Mouse (Mus musculus): ENCODE measurements around the gene Tax1bp3. TPM values are rescaled to one million over a fixed set of nuclear protein-coding genes. Genes with fewer than 3 reads are reported as not detected.

Gene Tax1bp3
- total RNA-seq (2021), result 1 to 10 TPM; 6.9 to 9.3 TPM

- DNase-seq (ENCODE audit: low spot score in 2 of 2), result peak; percentile 94 to 95
- intact Hi-C loops (cut with DNase I), result loop anchor here (1.0 kb wide), 2 partner anchors 22 to 1194 kb away; partner anchors contain the start of genes Ctns and Shpk
These were observed at the start of gene Tax1bp3, which contains the start of gene Emc6 for GRCm38 (mm10) chr11:73176608-73177508. Tax1bp3 (plus strand) TSS chr11:73177083. Emc6 (minus strand) TSS chr11:73177037.

DNA sequence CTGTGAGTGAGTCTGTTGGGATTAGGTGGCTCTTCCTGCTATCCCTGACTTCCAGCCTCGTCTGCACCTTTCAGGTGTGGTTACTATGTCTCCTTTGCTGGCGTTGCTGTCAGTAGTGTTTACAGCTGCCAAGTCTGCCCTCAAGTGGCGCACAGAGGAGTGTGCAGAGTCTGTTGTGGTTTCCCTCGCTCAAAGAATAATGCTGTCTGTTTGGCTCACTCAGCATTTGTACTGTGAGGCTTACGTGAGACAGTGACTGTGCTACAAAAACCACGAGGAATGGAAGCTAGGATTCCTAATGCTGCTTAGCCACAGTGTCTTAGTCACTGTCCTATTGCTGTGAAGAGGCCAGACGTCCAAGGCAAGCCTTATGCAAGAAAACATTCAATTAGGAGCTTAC lies 45.9 kb upstream of the Tax1bp3 start:
- DNase-seq (ENCODE audit: low spot score in 2 of 2), result peak in 1 of 2 experiments; percentile 23
- intact Hi-C loops (cut with DNase I), result no loop called here

GRCm38 (mm10) chr11:73132999-73133398 lies 43.9 kb upstream of the Tax1bp3 start:
- DNase-seq (ENCODE audit: low spot score in 2 of 2), result no peak
- intact Hi-C loops (cut with DNase I), result no loop called here

- no peak for DNase-seq (ENCODE audit: low spot score in 2 of 2)
- intact Hi-C loops (cut with DNase I), result no loop called here
These were observed 42.7 kb upstream of the Tax1bp3 start for GRCm38 (mm10) chr11:73134222-73134621.

DNA sequence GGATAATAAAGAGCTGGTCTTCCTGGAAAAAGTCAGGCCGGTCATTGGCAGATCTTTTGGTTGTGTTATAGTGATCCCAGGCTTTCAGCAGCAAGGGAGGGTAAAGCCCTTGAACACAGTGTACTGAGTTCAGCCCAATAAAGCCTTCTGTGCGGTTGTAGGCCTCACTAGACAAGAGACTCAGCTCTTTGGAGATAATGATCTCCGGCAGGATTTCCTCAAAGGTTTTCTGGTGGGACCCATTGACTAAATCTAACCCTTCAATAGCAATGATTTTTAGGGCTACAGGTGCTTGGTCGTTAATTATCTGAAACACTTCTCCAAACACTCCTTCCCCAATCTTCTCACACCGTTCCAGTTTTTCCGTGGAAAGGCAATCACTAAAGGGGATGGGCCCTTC lies 40.3 kb upstream of the Tax1bp3 start:
- intact Hi-C loops (cut with DNase I), result no loop called here

GRCm38 (mm10) chr11:73137116-73137515 lies 39.8 kb upstream of the Tax1bp3 start:
- DNase-seq (ENCODE audit: low spot score in 2 of 2), result no peak
- intact Hi-C loops (cut with DNase I), result no loop called here

More for the DNA sequence above, 40.3 kb upstream of the Tax1bp3 start:
- no peak for DNase-seq (ENCODE audit: low spot score in 2 of 2)

DNA sequence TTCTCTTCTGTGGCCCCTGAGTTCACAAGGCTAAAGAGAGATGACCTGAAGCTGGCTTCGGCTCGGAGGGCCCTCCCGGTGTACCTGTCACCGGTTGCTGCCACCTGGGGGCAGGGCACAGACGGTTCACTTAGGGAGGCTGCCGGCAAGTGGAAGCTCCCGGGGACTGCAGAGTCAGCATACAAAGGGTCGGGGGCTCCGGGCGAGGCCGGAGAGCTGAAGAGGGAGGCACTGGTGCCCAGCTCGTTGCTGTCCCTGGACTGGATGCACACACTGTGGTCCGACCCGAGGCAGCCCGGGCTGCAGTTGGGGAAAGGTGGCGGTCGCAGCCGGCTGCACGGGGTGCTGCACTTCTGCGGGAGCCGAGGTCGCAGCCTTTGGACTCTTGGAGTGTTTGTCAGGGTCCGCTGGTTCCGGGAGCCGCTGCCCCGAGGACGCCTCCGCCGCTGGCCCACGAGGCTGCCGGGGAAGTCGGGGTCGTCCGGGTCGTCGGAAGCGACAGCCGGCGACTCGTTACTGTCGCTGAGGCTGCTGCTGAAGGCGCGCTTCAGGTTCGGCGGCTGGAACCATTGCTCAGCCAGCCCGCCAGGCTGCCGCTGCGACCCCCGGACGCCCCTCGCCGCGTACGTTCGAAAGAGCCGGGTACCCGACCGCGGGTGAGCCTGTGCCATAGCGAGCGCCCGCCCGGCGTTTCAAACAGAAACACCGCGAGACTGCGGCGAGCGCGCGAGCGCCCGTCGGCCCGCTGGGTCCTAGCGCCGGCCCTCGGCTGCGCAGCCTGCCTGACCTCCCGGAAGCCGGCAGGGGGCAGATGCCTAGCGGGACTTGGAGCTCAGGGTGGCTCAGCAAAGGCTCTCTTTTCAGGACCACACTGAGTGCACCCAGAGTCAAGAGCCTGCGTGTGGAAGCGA lies 39.0 kb upstream of the Tax1bp3 start, which contains the start of gene Haspin:
Haspin (minus strand) TSS at position 704 of the 911 bp plus-strand sequence.
- DNase-seq (ENCODE audit: low spot score in 2 of 2), result peak; percentile 85 to 88
- intact Hi-C loops (cut with DNase I), result loop anchor here (2.0 kb wide), 1 partner anchor 1235 kb away; no protein-coding TSS in a partner anchor

DNA sequence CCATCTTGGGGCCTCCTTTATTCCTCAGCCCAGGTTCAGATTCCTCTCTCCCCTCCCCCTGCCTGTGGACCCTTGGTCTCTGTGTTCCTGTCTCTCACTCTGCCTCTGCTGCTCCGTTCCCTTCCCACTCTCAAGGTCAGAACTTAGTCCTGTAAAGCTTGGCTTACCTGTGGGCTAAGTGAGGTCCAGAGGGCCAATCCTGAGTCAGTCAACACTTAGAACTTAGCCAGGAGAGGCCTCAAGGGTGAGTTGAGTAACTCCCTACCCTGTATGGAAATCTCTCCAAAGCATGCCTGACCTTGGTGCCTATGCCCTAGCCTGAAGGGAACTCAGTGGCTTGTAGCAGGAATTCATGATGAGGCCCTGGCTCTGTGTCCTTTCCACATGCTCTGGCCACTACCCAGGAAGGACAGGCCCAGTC lies 32.6 kb upstream of the Tax1bp3 start:
- intact Hi-C loops (cut with DNase I), result no loop called here
- no peak for DNase-seq (ENCODE audit: low spot score in 2 of 2)

DNA sequence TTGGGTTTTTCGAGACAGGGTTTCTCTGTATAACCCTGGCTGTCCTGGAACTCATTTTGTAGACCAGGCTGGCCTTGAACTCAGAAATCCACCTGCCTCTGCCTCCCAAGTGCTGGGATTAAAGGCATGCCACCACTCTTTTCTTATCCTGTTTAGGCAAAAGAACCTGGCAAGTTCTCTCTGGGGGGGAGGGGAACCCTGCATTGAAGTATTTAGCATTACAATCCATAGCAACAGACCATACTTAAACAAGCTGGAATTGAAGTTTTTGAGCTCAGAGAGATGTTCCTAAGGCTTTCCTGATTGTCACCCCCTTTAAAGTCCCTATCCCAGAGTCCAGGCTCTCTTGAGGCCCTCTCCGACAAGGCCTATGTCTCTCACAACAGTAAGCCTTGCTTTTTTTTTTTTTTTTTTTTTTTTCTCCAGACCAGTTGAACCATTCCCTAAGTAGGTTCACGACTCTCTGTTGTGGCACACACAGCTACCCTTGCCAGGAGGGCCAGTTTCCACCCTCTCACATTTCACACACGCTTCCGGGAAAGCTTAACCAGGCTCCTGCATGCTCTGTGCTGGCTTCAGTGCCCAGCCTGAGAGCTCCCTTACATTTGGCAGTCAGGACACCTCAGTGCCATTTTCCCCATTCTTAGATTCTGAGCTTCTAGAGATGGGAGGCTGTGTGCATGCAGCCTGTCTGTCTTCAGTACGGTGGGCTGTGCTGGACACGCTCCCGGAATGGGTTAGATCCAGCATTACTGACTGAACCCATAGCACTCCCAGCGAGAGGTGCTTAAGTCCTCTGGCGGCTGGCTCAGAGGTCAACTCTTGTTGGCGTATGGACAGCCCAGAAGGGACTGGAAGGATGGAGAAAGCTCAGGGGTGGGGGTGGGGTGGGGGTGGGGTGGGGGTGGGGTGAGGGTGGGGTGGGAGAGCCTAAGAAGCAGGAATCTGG lies 30.6 kb upstream of the Tax1bp3 start:
- intact Hi-C loops (cut with DNase I), result no loop called here
- no peak for DNase-seq (ENCODE audit: low spot score in 2 of 2)

DNA sequence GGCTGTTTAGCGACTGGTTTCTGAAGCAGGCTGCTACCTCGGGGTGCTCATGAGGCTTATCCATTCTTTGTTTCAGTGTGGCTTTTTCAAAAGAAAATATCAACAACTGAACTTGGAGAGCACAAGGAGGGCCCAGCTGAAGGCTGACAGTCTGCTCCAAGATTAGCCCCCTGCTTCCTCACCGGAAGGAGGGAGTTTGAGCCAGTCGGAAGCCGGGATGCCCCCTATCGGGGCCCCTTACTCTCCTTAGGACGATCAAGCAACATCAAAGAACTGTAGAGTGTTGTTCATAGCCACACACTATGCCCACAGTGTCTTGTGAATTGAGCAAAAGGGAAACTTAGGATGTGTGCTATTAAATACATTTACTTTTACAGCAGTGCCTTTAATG lies 29.9 kb upstream of the Tax1bp3 start:
- no peak for DNase-seq (ENCODE audit: low spot score in 2 of 2)
- intact Hi-C loops (cut with DNase I), result no loop called here

DNA sequence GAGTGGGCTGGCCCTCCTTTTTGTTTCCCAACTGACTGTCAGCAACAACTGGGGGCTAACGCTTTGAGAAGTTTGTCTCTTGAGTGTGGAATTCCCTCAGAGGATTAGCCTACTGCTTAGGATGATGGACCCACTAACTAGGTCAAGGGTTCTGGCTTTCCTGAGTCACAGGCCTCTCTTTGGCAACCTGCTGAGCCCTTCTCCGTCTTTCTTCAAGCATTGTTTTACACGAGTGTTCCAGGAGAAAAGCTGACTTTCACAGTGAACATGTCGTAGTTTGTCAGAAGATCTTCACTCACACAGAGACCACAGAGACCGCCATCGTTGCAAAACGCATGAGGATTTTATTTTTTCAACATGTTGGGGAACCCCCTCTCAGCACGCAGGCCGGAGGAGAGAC lies 28.7 kb upstream of the Tax1bp3 start:
- intact Hi-C loops (cut with DNase I), result no loop called here
- no peak for DNase-seq (ENCODE audit: low spot score in 2 of 2)

DNA sequence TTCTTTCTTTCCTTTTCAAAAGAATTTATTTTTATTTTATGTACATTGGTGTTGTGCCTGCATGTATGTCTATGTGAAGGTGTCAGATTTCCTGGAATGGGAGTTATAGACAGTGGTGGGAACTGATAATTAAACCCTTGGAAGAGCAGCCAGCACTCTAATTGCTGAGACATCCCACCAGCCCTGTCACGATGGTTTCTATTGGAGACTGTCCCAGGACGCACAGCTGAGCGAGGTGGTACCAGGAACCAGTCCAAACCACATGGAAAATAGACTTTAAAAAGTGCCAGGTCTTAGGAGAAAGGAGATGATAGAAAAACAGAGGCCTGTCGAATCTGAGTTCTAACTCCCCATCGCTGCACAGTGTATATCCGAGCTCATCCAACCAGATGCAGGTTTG lies 21.8 kb upstream of the Tax1bp3 start:
- DNase-seq (ENCODE audit: low spot score in 2 of 2), result no peak
- intact Hi-C loops (cut with DNase I), result no loop called here

- intact Hi-C loops (cut with DNase I), result no loop called here
- DNase-seq (ENCODE audit: low spot score in 2 of 2), result peak; percentile 15 to 18
These were observed 16.7 kb upstream of the Tax1bp3 start, which contains the start of gene P2rx5 for GRCm38 (mm10) chr11:73159957-73160810. P2rx5 (plus strand) TSS chr11:73160421.

DNA sequence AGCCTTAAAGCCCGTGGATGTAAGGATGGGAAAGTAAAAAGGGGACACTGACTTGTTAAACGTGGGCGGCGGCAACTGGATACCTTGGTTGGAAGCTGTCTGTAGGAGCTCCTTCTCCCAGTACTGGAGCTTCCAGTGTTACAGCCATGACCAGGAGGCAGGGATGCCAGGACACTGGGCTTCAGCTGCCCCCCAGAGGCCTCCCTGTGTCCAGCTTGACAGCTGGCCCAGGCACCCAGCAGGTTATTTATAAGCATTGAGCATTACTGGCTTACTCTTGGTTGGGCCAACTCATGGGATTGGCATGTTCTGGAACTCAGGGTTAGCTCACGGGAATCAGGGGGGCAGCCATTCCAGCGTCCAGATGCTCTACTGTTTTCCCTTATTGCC lies 16.1 kb upstream of the Tax1bp3 start:
- intact Hi-C loops (cut with DNase I), result no loop called here
- no peak for DNase-seq (ENCODE audit: low spot score in 2 of 2)

GRCm38 (mm10) chr11:73161616-73162015 lies 15.3 kb upstream of the Tax1bp3 start:
- DNase-seq (ENCODE audit: low spot score in 2 of 2), result no peak
- intact Hi-C loops (cut with DNase I), result no loop called here

DNA sequence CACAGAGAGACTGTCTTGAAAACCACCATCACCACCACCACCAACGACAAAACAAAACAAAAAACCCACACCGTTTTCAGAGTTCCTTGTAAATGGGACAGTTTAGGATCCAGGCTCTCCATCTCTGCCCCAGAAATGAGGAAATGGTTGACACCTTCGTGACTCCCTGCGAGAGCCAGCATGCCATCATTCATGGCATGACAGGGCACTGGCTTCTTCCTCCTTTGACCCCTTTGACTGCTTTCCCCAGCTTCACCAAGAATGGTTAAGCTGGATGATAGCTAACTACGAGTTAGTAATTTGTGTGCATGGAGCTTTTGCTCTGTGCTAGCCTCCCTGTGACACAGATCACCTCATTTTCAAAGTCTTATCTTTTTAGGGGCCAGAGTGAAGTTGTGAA lies 14.6 kb upstream of the Tax1bp3 start:
- intact Hi-C loops (cut with DNase I), result no loop called here
- no peak for DNase-seq (ENCODE audit: low spot score in 2 of 2)

DNA sequence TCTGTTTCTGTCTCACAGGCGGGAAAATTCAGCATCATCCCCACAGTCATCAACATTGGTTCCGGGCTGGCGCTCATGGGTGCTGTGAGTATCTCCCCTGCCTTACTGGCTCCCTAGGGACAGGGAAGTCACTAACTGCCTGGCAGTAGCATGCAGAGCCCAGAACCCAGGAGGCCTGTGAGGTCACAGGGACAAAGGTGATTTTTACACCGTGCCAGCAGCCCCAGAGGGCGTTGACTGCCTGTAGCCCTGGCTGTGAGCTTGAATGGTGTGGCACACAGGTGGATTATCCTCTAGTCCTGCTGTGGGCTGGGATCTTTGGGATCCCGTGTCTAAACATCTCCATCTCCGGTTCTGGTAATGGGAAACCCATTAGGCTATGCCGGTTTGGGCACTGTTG lies 8.8 kb upstream of the Tax1bp3 start:
- intact Hi-C loops (cut with DNase I), result no loop called here
- DNase-seq (ENCODE audit: low spot score in 2 of 2), result no peak

- intact Hi-C loops (cut with DNase I), result no loop called here
- DNase-seq (ENCODE audit: low spot score in 2 of 2), result no peak
These were observed 8.3 kb upstream of the Tax1bp3 start for GRCm38 (mm10) chr11:73168576-73168975.

All from left cerebral cortex, postnatal 36 days (tissue).